ENCODE assay signal across 7 mouse cellular contexts in genomic region chr16:87494955-87495655, GRCm38 (mm10). TPM values are rescaled to one million over a fixed set of nuclear protein-coding genes. Genes with fewer than 3 reads are reported as not detected.
A peak's percentile ranks its signal among the peaks of the same experiment; 100 is the strongest.
DNase-seq lines count a peak whose midpoint lies in the region; ATAC-seq and TF ChIP-seq lines count a peak whose summit lies in the region.

No protein-coding gene starts in this region.

- no peaks in the 10 kb centered on the region for H3K27me3 ChIP-seq in limb, embryonic 12.5 days
- no peaks in the 10 kb centered on the region for H3K27me3 ChIP-seq in neural tube, embryonic 13.5 days

- WGBS in bone marrow, adult 2 months, result under 1% methylated on average over 39 of the region's 39 CpGs
- under 1% methylated on average over 39 of the region's 39 CpGs for WGBS in limb, embryonic 12.5 days
- WGBS in neural tube, embryonic 13.5 days, result 1% methylated on average over 39 of the region's 39 CpGs

- H3K4me2 ChIP-seq in limb, embryonic 12.5 days, result peak overlapping the region; percentile 83
- H3K4me2 ChIP-seq in neural tube, embryonic 13.5 days, result peak overlapping the region; percentile 81

- DNase-seq in left cerebral cortex, postnatal 4 days, result peak; percentile 53
- DNase-seq in left cerebral cortex, adult 18-20 months (ENCODE audit: low spot score in 2 of 2), result no peak
- peak; percentile 5 for DNase-seq in fibroblast of lung, adult 2 months (ENCODE audit: low read depth)
- DNase-seq in cerebellum, postnatal 25 days, result no peak

- intact Hi-C loops in left cerebral cortex, postnatal 4 days (cut with DNase I), result no loop called here

- H3K27ac ChIP-seq in bone marrow, adult 2 months (ENCODE audit: control insufficient read depth, insufficient read depth, low read depth, low read length, poor library complexity), result peak overlapping the region; percentile 71
- peak overlapping the region; percentile 90 for H3K27ac ChIP-seq in limb, embryonic 12.5 days
- peak overlapping the region; percentile 90 for H3K27ac ChIP-seq in neural tube, embryonic 13.5 days (replicated peaks)

- peak overlapping the region; percentile 98 for H3K9ac ChIP-seq in limb, embryonic 12.5 days (replicated peaks)
- peak overlapping the region; percentile 98 for H3K9ac ChIP-seq in neural tube, embryonic 13.5 days

- H3K4me3 ChIP-seq in bone marrow, adult 2 months (replicated peaks; ENCODE audit: control insufficient read depth, low read depth, low read length), result peak overlapping the region; percentile 90
- H3K4me3 ChIP-seq in limb, embryonic 12.5 days (replicated peaks), result peak overlapping the region; percentile 92
- peak overlapping the region; percentile 94 for H3K4me3 ChIP-seq in neural tube, embryonic 13.5 days

- no peak for TF ChIP-seq POLR2A in bone marrow, adult 2 months (IDR thresholded peaks at IDR 0.05; ENCODE audit: borderline replicate concordance, control insufficient read depth, low read depth, low read length)

- H3K36me3 ChIP-seq in limb, embryonic 12.5 days, result peaks cover 39% of the 10 kb centered on the region
- H3K36me3 ChIP-seq in neural tube, embryonic 13.5 days, result peaks cover 41% of the 10 kb centered on the region

- no peak for TF ChIP-seq CTCF in bone marrow, adult 2 months (IDR thresholded peaks at IDR 0.05; ENCODE audit: control insufficient read depth, insufficient read depth, low read length)

- no peaks in the 10 kb centered on the region for H3K9me3 ChIP-seq in limb, embryonic 12.5 days
- no peaks in the 10 kb centered on the region for H3K9me3 ChIP-seq in neural tube, embryonic 13.5 days

- H3K4me1 ChIP-seq in bone marrow, adult 2 months (ENCODE audit: control insufficient read depth, insufficient read depth, low read length), result peaks cover 4% of the 10 kb centered on the region
- peaks cover 13% of the 10 kb centered on the region for H3K4me1 ChIP-seq in limb, embryonic 12.5 days (replicated peaks)
- peaks cover 25% of the 10 kb centered on the region for H3K4me1 ChIP-seq in neural tube, embryonic 13.5 days (replicated peaks)

- ATAC-seq in limb, embryonic 12.5 days (ENCODE audit: insufficient number of reproducible peaks, insufficient read depth, low FRiP score, low TSS enrichment, low read depth), result 0 out of 2 replicates have a peak, but pooled peaks have one; percentile 32
- ATAC-seq in neural tube, embryonic 13.5 days (ENCODE audit: low read depth), result no peak; the same call in 1 of the 2 replicates

RNA-seq across cellular contexts. Expression of gene Cct8, which starts 0.6 kb away (rescaled TPM):
- total RNA-seq in left cerebral cortex, postnatal 4 days (2021), result 100 to 1,000 TPM; 241 to 246 TPM
- 100 to 1,000 TPM; 180 to 183 TPM for total RNA-seq in left cerebral cortex, adult 18-20 months (2021)
- polyA plus RNA-seq in bone marrow, adult 2 months (2011; ENCODE audit: insufficient read depth, insufficient read length, low replicate concordance, missing spikeins), result 137 and 151 TPM in 2 replicates
- 528 and 546 TPM in 2 replicates for polyA plus RNA-seq in limb, embryonic 12.5 days (2016; fragmentation: Nextera tagmentation; extraction: Ambion mirVana)
- 444 and 449 TPM in 2 replicates for polyA plus RNA-seq in neural tube, embryonic 13.5 days (2015; fragmentation: Nextera tagmentation; extraction: Ambion mirVana)

RNA-seq across cellular contexts. Expression of gene Usp16, which starts 40.6 kb away (rescaled TPM):
- total RNA-seq in left cerebral cortex, postnatal 4 days (2021), result 10 to 100 TPM; 58.8 to 68.5 TPM
- total RNA-seq in left cerebral cortex, adult 18-20 months (2021), result 10 to 100 TPM; 36.7 to 44.2 TPM
- 22.0 and 31.6 TPM in 2 replicates for polyA plus RNA-seq in bone marrow, adult 2 months (2011; ENCODE audit: insufficient read depth, insufficient read length, low replicate concordance, missing spikeins)
- 43.9 and 45.6 TPM in 2 replicates for polyA plus RNA-seq in limb, embryonic 12.5 days (2016; fragmentation: Nextera tagmentation; extraction: Ambion mirVana)
- polyA plus RNA-seq in neural tube, embryonic 13.5 days (2015; fragmentation: Nextera tagmentation; extraction: Ambion mirVana), result 44.3 and 57.0 TPM in 2 replicates

RNA-seq across cellular contexts. Expression of gene Rwdd2b, which starts 54.7 kb away (rescaled TPM):
- total RNA-seq in left cerebral cortex, postnatal 4 days (2021), result 10 to 100 TPM; 12.4 to 12.5 TPM
- 1 to 10 TPM; 8.7 to 9.7 TPM for total RNA-seq in left cerebral cortex, adult 18-20 months (2021)
- 2.4 and 2.5 TPM in 2 replicates for polyA plus RNA-seq in bone marrow, adult 2 months (2011; ENCODE audit: insufficient read depth, insufficient read length, low replicate concordance, missing spikeins)
- polyA plus RNA-seq in limb, embryonic 12.5 days (2016; fragmentation: Nextera tagmentation; extraction: Ambion mirVana), result 10.4 and 11.0 TPM in 2 replicates
- 13.3 and 13.5 TPM in 2 replicates for polyA plus RNA-seq in neural tube, embryonic 13.5 days (2015; fragmentation: Nextera tagmentation; extraction: Ambion mirVana)

RNA-seq across cellular contexts. Expression of gene Map3k7cl, which starts 58.0 kb away (rescaled TPM):
- under 1 TPM; 0.28 to 0.52 TPM for total RNA-seq in left cerebral cortex, postnatal 4 days (2021)
- under 1 TPM; 0.37 to 0.47 TPM for total RNA-seq in left cerebral cortex, adult 18-20 months (2021)
- not detected in 2 replicates for polyA plus RNA-seq in bone marrow, adult 2 months (2011; ENCODE audit: insufficient read depth, insufficient read length, low replicate concordance, missing spikeins)
- not detected in 2 replicates for polyA plus RNA-seq in limb, embryonic 12.5 days (2016; fragmentation: Nextera tagmentation; extraction: Ambion mirVana)
- 0.29 TPM in 1 of 2 replicates, not detected in the other for polyA plus RNA-seq in neural tube, embryonic 13.5 days (2015; fragmentation: Nextera tagmentation; extraction: Ambion mirVana)

Comparison
In these comparisons a context has a peak if more than half of its experiments do, and no peak if none do; other contexts are left out.
1. DNase-seq: peak in left cerebral cortex, postnatal 4 days (single experiment) and fibroblast of lung, adult 2 months (single experiment); none in left cerebral cortex, adult 18-20 months (0 of 2) and cerebellum, postnatal 25 days (0 of 2).
2. Peak in every context shown above with its lines, with median percentiles within 50 percentile points of each other: H3K27ac ChIP-seq and H3K4me3 ChIP-seq.